Comparison of ENCODE assay signal across 10 mouse cellular contexts in the genomic region with DNA sequence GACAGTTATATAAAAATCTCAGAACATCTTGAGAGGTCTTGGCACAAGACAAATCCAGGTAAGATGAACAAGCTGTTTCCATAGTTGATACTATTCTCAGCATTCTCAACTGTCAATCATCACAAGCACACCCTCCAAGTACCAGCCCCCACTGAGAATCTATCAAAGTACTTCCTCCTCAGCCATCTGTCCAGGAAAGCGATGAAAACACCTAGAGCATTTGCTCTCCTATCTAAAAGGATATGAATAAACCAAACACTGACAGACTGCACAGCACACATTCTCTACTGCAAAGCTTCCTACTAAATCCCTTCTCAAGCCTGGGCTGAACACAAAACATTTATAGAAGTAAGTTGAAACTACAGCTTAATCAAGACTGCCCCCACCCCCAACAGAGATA. TPM values are rescaled to one million over a fixed set of nuclear protein-coding genes. Genes with fewer than 3 reads are reported as not detected.
DNase-seq lines count a peak whose midpoint lies in the region; ATAC-seq and TF ChIP-seq lines count a peak whose summit lies in the region.
"Had no signal": no experiment of that assay in that cellular context is flagged by ENCODE, and none has a peak within 500 bp of the region (broad histone marks: within the 10 kb centered on the region; RNA-seq: fewer than 3 reads in every experiment).

No protein-coding gene starts in this region.

- peaks cover 12% of the 10 kb centered on the region for H3K4me1 ChIP-seq in intestine, postnatal 0 days (replicated peaks; ENCODE audit: control insufficient read depth, insufficient read depth, low read length)

- H3K9ac ChIP-seq in intestine, postnatal 0 days (ENCODE audit: low read depth, low read length), result no peak overlapping the region
- H3K9ac ChIP-seq: embryonic facial prominence, embryonic 13.5 days had no signal

- TF ChIP-seq CTCF in intestine, postnatal 0 days (IDR thresholded peaks at IDR 0.05; ENCODE audit: low read depth), result no peak
- TF ChIP-seq CTCF in layer of hippocampus, adult 2 months (conservative IDR thresholded peaks at IDR 0.05), result no peak

- peak; percentile 72; the same call in 1 of the 2 replicates for ATAC-seq in intestine, postnatal 0 days

- H3K27me3 ChIP-seq in intestine, postnatal 0 days (replicated peaks; ENCODE audit: control insufficient read depth, insufficient read depth, low read length), result no peaks in the 10 kb centered on the region
- H3K27me3 ChIP-seq: embryonic facial prominence, embryonic 13.5 days had no signal

- no peak overlapping the region for H3K4me3 ChIP-seq in intestine, postnatal 0 days (ENCODE audit: low read depth, low read length)
- H3K4me3 ChIP-seq in layer of hippocampus, adult 2 months, result no peak overlapping the region
- H3K4me3 ChIP-seq: embryonic facial prominence, embryonic 13.5 days had no signal

- H3K36me3 ChIP-seq in intestine, postnatal 0 days (ENCODE audit: control insufficient read depth, insufficient read depth), result no peaks in the 10 kb centered on the region
- H3K36me3 ChIP-seq: embryonic facial prominence, embryonic 13.5 days had no signal

- no peaks in the 10 kb centered on the region for H3K9me3 ChIP-seq in intestine, postnatal 0 days (ENCODE audit: control insufficient read depth)
- H3K9me3 ChIP-seq: embryonic facial prominence, embryonic 13.5 days had no signal

- 16% methylated on average over 1 of the region's 1 CpGs for WGBS in intestine, postnatal 0 days

- H3K4me2 ChIP-seq in intestine, postnatal 0 days (replicated peaks; ENCODE audit: low read depth), result peak overlapping the region; percentile 30; the same call in 1 of the 2 replicates
- H3K4me2 ChIP-seq: embryonic facial prominence, embryonic 13.5 days had no signal

- DNase-seq in layer of hippocampus, adult 9-11 months, result peak; percentile 42
- DNase-seq in layer of hippocampus, adult 18-20 months (ENCODE audit: low spot score in 2 of 2), result no peak
- DNase-seq in CD4-positive, CD25-positive, alpha-beta regulatory T cell, adult 2 months (ENCODE audit: low read depth, low spot score), result peak; percentile 58
- peak; percentile 79 to 88 for DNase-seq in cerebellum, adult 18-20 months
- no peak for DNase-seq in layer of hippocampus, postnatal 36 days
- no peak for DNase-seq in layer of hippocampus, adult 2 months (ENCODE audit: low spot score in 2 of 2)
- DNase-seq: gastrocnemius, postnatal 10 days; lung, adult 18-20 months had no signal

- H3K27ac ChIP-seq in intestine, postnatal 0 days (ENCODE audit: low read depth, low read length), result peak overlapping the region; percentile 31; the same call in 1 of the 2 replicates
- no peak overlapping the region for H3K27ac ChIP-seq in layer of hippocampus, adult 2 months
- H3K27ac ChIP-seq: embryonic facial prominence, embryonic 13.5 days had no signal

RNA-seq across cellular contexts. Expression of a gene that starts 6.4 kb away (rescaled TPM):
- total RNA-seq in layer of hippocampus, adult 18-20 months (2021), result 10 to 100 TPM; 38.7 to 42.0 TPM
- 63.5 and 70.3 TPM in 2 replicates for polyA plus RNA-seq in intestine, postnatal 0 days (2015; fragmentation: Nextera tagmentation; extraction: Ambion mirVana)
- total RNA-seq in layer of hippocampus, postnatal 36 days (2021), result 10 to 100 TPM; 31.8 to 41.9 TPM
- 10 to 100 TPM; 41.8 to 45.5 TPM for total RNA-seq in layer of hippocampus, adult 2 months (2021)

Comparison
In these comparisons a context has a peak if more than half of its experiments do, and no peak if none do; other contexts are left out.
1. DNase-seq: peak in layer of hippocampus, adult 9-11 months (single experiment), CD4-positive, CD25-positive, alpha-beta regulatory T cell, adult 2 months (single experiment) and cerebellum, adult 18-20 months (2 of 2); none in layer of hippocampus, adult 18-20 months (0 of 2), layer of hippocampus, postnatal 36 days (0 of 2) and layer of hippocampus, adult 2 months (0 of 2).